Mouse (Mus musculus) gastrocnemius, postnatal 25 days (tissue): Measurements from ENCODE around the gene Hist1h4c. TPM values are rescaled to one million over a fixed set of nuclear protein-coding genes. Genes with fewer than 3 reads are reported as not detected.
"Not testable (repeated sequence)": the region's sequence is repeated elsewhere in the genome, so short reads cannot be mapped to it uniquely, and the experiment has no call there.

Experiments
- DNase-seq: peaks from one replicate; pipeline ENCODE4 v3.0.0; 2022
- total RNA-seq, 2 experiments: library from RNA; stranded (reverse); gene quantifications; 1 replicate in 1 of 2; 2 replicates in 1 of 2; pipeline ENCODE4 v1.2.3; 2021

The Hist1h4c gene
- total RNA-seq, 2 experiments from 2014 or later = 53.1 to 63.8 TPM

- DNase-seq = no peak
These were observed 30.9 kb upstream of the Hist1h4c start for GRCm38 (mm10) chr13:23729192-23729525.

- DNase-seq = no peak
These were observed 30.4 kb upstream of the Hist1h4c start for GRCm38 (mm10) chr13:23728472-23729191.

GRCm38 (mm10) chr13:23725213-23725612 is 27.0 kb upstream of the Hist1h4c start:
- no peak for DNase-seq

- DNase-seq = no peak
These were observed 26.0 kb upstream of the Hist1h4c start for GRCm38 (mm10) chr13:23724239-23724638.

GRCm38 (mm10) chr13:23717593-23718245 is 19.5 kb upstream of the Hist1h4c start:
- DNase-seq = not testable (repeated sequence)

GRCm38 (mm10) chr13:23717176-23717575 is 18.9 kb upstream of the Hist1h4c start:
- DNase-seq = no peak

- no peak for DNase-seq
These were observed 18.2 kb upstream of the Hist1h4c start for GRCm38 (mm10) chr13:23716261-23717042.

GRCm38 (mm10) chr13:23710374-23711089 is 12.3 kb upstream of the Hist1h4c start, which contains the start of gene Hfe:
Gene Hfe (minus strand): TSS chr13:23710854.
- peak; percentile 51 for DNase-seq

- DNase-seq = no peak
These were observed 11.6 kb upstream of the Hist1h4c start for GRCm38 (mm10) chr13:23709714-23710373.

GRCm38 (mm10) chr13:23708654-23709053 is 10.4 kb upstream of the Hist1h4c start:
- no peak for DNase-seq

GRCm38 (mm10) chr13:23708041-23708440 is 9.8 kb upstream of the Hist1h4c start:
- no peak for DNase-seq

GRCm38 (mm10) chr13:23706771-23707170 is 8.5 kb upstream of the Hist1h4c start:
- DNase-seq = no peak

- DNase-seq = no peak
These were observed 7.6 kb upstream of the Hist1h4c start for GRCm38 (mm10) chr13:23705751-23706356.

GRCm38 (mm10) chr13:23702801-23703200 is 4.5 kb upstream of the Hist1h4c start:
- not testable (repeated sequence) for DNase-seq

- DNase-seq = no peak
These were observed 4.0 kb upstream of the Hist1h4c start for GRCm38 (mm10) chr13:23702220-23702619.

GRCm38 (mm10) chr13:23700786-23701520 is 2.7 kb upstream of the Hist1h4c start:
- peak; percentile 46 for DNase-seq

- DNase-seq = no peak
These were observed 1.5 kb upstream of the Hist1h4c start for GRCm38 (mm10) chr13:23699767-23700166.

- DNase-seq = no peak
These were observed 742 bp upstream of the Hist1h4c start for GRCm38 (mm10) chr13:23698996-23699395.

- DNase-seq = no peak
These were observed 559 bp downstream of the Hist1h4c start for GRCm38 (mm10) chr13:23697491-23698299.

- DNase-seq = no peak
These were observed 2.2 kb downstream of the Hist1h4c start for GRCm38 (mm10) chr13:23696061-23696474.
